Mouse (Mus musculus) limb, embryonic 12.5 days (tissue): ENCODE data around the gene Zfp286. TPM values are rescaled to one million over a fixed set of nuclear protein-coding genes. Genes with fewer than 3 reads are reported as not detected.

Experiments
- ATAC-seq: fragments of 200-750 bp; cut with Nextera tagmentation; 2 replicates; pipeline ENCODE4 v1.8.0; 2017; ENCODE audit warnings: low read depth, moderate TSS enrichment; ENCODE audit not compliant: insufficient number of reproducible peaks, insufficient read depth, low FRiP score, low TSS enrichment
- H3K27ac ChIP-seq: fragments of 300-500 bp; sonication (generic); 2 replicates; pipeline ENCODE4 v1.5.1; 2016; ENCODE audit warnings: mild to moderate bottlenecking, moderate library complexity
- H3K27me3 ChIP-seq: fragments of 300-500 bp; sonication (generic); 2 replicates; pipeline ENCODE4 v1.6.1; 2016; ENCODE audit warnings: mild to moderate bottlenecking, moderate library complexity
- H3K36me3 ChIP-seq: fragments of 300-500 bp; sonication (generic); 2 replicates; pipeline ENCODE4 v1.6.1; 2016; ENCODE audit warnings: mild to moderate bottlenecking, moderate library complexity
- H3K4me1 ChIP-seq: fragments of 300-500 bp; sonication (generic); replicated peaks from 2 replicates; pipeline ENCODE4 v1.6.1; 2016
- H3K4me2 ChIP-seq: fragments of 300-500 bp; sonication (generic); 2 replicates; pipeline ENCODE4 v1.6.1; 2016; ENCODE audit warnings: mild to moderate bottlenecking, moderate library complexity
- H3K4me3 ChIP-seq: fragments of 300-500 bp; sonication (generic); replicated peaks from 2 replicates; pipeline ENCODE4 v1.5.1; 2016; ENCODE audit warnings: mild to moderate bottlenecking
- H3K9ac ChIP-seq: fragments of 300-500 bp; sonication (generic); replicated peaks from 2 replicates; pipeline ENCODE4 v1.6.1; 2016; ENCODE audit warnings: mild to moderate bottlenecking, moderate library complexity
- H3K9me3 ChIP-seq: fragments of 300-500 bp; sonication (generic); 2 replicates; pipeline ENCODE4 v1.6.1; 2016; ENCODE audit warnings: mild to moderate bottlenecking, moderate library complexity
- WGBS: fragments of 180-500 bp; shearing (Covaris S2); methylation state at CpG from one replicate; pipeline ENCODE4 v1.1.7; 2016; 5-methylcytosine and 5-hydroxymethylcytosine counted together
- polyA plus RNA-seq: library from polyadenylated mRNA; unstranded; fragments of >200 nt; fragmentation: Nextera tagmentation; extraction: Ambion mirVana; gene quantifications from 2 replicates; pipeline ENCODE4 v1.2.1, GENCODE M21; 2016

Zfp286 gene
- polyA plus RNA-seq, 1 experiment from 2014 or later = 37.5 TPM

DNA sequence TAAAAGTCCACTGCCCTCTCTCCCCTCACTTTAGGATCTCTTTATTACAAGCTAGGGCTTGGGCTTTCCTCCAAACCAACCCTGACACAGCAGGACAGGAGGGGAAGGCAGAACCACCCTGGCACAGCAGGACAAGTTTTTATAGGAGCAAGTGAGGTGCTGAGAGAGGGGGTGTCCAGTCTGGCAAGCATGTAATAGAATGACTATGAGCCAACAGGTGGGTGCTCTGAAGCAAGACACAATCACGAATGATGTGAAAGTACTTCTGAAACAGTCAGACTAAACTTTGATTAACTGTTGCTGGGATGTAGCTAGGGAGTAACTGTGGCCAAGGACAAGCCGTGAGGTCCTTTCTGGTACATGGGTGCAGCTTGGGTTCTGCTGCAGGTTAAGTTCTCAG, 83.1 kb downstream of the Zfp286 start:
- H3K9ac ChIP-seq = no peak overlapping the region
- H3K36me3 ChIP-seq = peaks cover 14% of the 10 kb centered on the region
- H3K27ac ChIP-seq = no peak overlapping the region
- WGBS = 89% methylated on average over 2 of the region's 2 CpGs
- no peak overlapping the region for H3K4me2 ChIP-seq
- no peaks in the 10 kb centered on the region for H3K4me1 ChIP-seq
- H3K4me3 ChIP-seq = no peak overlapping the region
- H3K9me3 ChIP-seq = no peaks in the 10 kb centered on the region
- no peak for ATAC-seq
- H3K27me3 ChIP-seq = no peaks in the 10 kb centered on the region

Other genes with a start within 250 kb of the Zfp286 start
- 3,589 and 3,648 TPM in 2 replicates for gene Ubb, start 238.3 kb downstream of the Zfp286 start, polyA plus RNA-seq
- gene Trpv2, start 215.0 kb downstream of the Zfp286 start, polyA plus RNA-seq = 0.88 and 1.2 TPM in 2 replicates
- gene Lrrc75a, start 140.9 kb downstream of the Zfp286 start, polyA plus RNA-seq = 19.2 and 23.2 TPM in 2 replicates
- gene Mmgt2, start 140.8 kb downstream of the Zfp286 start, polyA plus RNA-seq = 59.9 and 61.2 TPM in 2 replicates
- gene Zfp287, start 57.6 kb downstream of the Zfp286 start, polyA plus RNA-seq = 16.0 and 16.3 TPM in 2 replicates
- not detected in 2 replicates for gene Gm10428, start 36.4 kb downstream of the Zfp286 start, polyA plus RNA-seq
- 8.3 and 10.1 TPM in 2 replicates for gene Trim16, start 30.8 kb upstream of the Zfp286 start, polyA plus RNA-seq
- 0.59 and 0.73 TPM in 2 replicates for gene Fbxw10, start 57.6 kb upstream of the Zfp286 start, polyA plus RNA-seq
- 45.0 and 46.0 TPM in 2 replicates for gene Tvp23b, start 90.0 kb upstream of the Zfp286 start, polyA plus RNA-seq
- gene Cdrt4, start 161.7 kb upstream of the Zfp286 start, polyA plus RNA-seq = not detected in 2 replicates